Mouse (Mus musculus) left cerebral cortex, postnatal 25 days (tissue): ENCODE results near the gene Nfs1. TPM values are rescaled to one million over a fixed set of nuclear protein-coding genes. Genes with fewer than 3 reads are reported as not detected.

ENCODE experiments used
- DNase-seq, 2 experiments: peaks; one replicate each; pipeline ENCODE4 v3.0.0; 2022; ENCODE audit warnings: low spot score in 2 of 2, mixed read lengths in 1 of 2
- intact Hi-C: fragments of 180-260 bp; cut with DNase I; formaldehyde crosslinking; loops from one replicate; pipeline ENCODE4 v1.15.1; 2025
- total RNA-seq, 2 experiments: library from RNA; stranded (reverse); gene quantifications; 2 replicates each; pipeline ENCODE4 v1.2.3; 2021

Gene Nfs1
- total RNA-seq, 2 experiments from 2014 or later = 37.8 to 42.7 TPM

DNA sequence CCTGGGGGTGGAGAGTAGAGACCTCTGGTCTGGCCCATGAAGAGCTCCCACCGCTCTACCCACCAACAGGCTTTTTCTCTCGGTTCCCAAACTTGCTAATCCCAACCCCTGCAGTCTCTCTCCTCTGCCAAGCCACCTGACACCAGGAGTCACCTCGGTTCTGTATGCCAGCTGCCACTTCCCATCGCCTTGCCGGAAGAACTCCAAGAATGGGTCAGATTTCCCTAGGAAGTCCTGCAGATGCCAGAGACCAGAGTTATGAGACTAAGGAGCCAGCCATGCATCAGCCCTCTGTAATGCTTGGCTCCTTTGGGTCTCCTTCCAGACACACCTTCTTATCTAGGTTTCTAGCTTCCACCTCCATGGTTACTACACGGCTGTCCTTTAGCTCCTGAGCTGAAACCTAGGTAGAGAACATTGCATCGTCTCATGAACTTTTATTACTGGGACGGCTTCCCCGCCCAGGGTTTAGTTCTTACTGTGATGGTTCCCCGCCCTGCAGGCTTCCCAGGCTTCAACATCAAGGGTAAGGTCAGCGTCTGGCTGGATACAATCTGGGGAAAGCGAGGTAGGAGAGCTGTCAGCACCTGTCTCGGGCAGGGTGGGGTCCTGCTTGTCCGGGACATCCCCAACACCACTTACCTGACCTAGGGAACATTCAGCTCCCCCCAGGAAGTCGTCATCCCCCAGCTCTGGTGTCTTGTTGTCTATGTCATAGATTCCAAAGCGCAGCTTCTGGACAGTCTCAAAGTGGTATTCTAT lies 65.4 kb downstream of the Nfs1 start:
- intact Hi-C loops = no loop called here
- DNase-seq = no peak

DNA sequence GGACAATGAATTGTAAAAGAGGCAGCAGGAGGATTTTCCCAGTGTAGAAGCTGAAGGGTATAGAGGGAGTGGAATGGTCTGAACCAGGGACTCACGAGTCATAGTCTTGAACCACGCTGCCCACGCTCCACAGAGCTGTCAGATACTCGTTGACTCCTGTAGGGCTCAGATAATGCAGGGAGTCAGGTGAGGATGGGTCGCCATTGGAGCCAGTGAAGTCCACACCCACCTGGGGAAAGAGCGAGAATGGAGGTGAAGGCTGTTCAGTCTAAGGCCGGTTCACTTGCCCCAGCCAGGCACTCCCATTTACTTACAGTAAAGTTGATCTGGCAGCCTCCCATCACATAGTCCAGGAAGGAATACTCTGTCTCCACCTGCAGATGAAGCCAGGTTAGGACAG lies 66.5 kb downstream of the Nfs1 start:
- intact Hi-C loops = no loop called here
- no peak for DNase-seq

DNA sequence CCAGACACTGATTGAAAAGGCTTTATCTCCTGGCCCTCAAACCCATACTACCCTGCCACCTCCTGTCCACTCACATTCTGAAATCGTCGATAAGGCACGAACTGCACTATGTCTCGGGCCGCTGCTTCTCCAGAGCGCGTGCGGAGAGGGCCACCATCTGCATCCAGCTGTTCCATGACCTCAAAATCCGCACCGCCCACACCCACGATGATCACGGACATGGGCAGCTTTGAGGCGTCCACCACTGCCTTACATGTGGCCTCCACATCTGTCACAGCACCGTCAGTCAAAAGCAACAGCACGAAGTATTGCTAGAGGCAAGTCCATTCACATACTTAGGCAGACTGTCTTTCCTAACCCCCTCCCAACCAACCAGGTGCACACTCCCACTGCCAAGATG lies 70.3 kb downstream of the Nfs1 start:
- no peak for DNase-seq

More for the DNA sequence above, 70.3 kb downstream of the Nfs1 start:
- intact Hi-C loops = no loop called here

Other genes starting within 250 kb of the Nfs1 start
- gene Uqcc1, start 213.9 kb downstream of the Nfs1 start, total RNA-seq = 10 to 100 TPM; 59.7 to 61.8 TPM
- not detected for gene Gm15557, start 203.5 kb downstream of the Nfs1 start, total RNA-seq
- under 1 TPM in 1 of 2 experiments, not detected in 1; 0.23 TPM for gene Gdf5, start 198.8 kb downstream of the Nfs1 start, total RNA-seq
- 10 to 100 TPM; 15.8 to 18.4 TPM for gene Cep250, start 187.7 kb downstream of the Nfs1 start, total RNA-seq
- 1 to 10 TPM; 1.5 to 2.1 TPM for gene 6430550D23Rik, start 136.2 kb downstream of the Nfs1 start, total RNA-seq
- gene Ergic3, start 136.1 kb downstream of the Nfs1 start, total RNA-seq = 100 to 1,000 TPM; 199 to 206 TPM
- not detected for gene Fer1l4, start 91.2 kb downstream of the Nfs1 start, total RNA-seq
- 1 to 10 TPM; 3.6 to 4.2 TPM for gene Spag4, start 79.0 kb downstream of the Nfs1 start, total RNA-seq
- gene Cpne1, start 32.2 kb downstream of the Nfs1 start, total RNA-seq = 10 to 100 TPM; 22.5 to 30.3 TPM
- 10 to 100 TPM; 22.4 to 24.6 TPM for gene Rbm12, start 32.2 kb downstream of the Nfs1 start, total RNA-seq
- 10 to 100 TPM; 19.1 to 22.0 TPM for gene Gm28036, start 17.1 kb downstream of the Nfs1 start, total RNA-seq
- gene Romo1, start 147 bp downstream of the Nfs1 start, total RNA-seq = 100 to 1,000 TPM; 168 to 181 TPM
- 100 to 1,000 TPM; 279 to 290 TPM for gene Rbm39, start 36.1 kb upstream of the Nfs1 start, total RNA-seq
- gene Phf20, start 52.3 kb upstream of the Nfs1 start, total RNA-seq = 10 to 100 TPM; 68.3 to 76.5 TPM
- 1 to 10 TPM; 5.4 to 5.5 TPM for gene Cnbd2, start 168.1 kb upstream of the Nfs1 start, total RNA-seq
- gene Scand1, start 168.5 kb upstream of the Nfs1 start, total RNA-seq = 10 to 100 TPM; 86.0 to 89.2 TPM